ENCODE assay signal across 21 mouse cellular contexts in the genomic region with DNA sequence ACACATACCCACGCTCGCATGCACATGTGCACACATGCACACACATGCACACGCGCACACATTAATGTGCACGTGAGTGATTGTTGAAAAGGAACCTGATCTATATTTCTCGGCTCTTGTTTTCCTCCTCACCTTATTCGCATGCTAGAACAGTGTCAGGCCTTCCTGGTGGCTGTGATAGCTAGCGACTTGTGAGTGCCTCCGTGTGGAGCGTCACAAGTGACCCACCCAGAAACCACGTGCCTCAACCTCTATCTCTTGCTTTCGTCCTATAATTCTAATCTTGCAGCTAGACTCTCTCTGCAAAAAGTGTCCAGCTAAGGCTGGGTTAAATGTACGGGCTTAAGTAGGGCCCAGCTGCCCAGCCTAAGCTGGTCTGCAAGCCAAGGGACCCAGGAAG.
"Had no signal": no experiment of that assay in that cellular context is flagged by ENCODE, and none has a peak within 500 bp of the region (broad histone marks: within the 10 kb centered on the region; RNA-seq: fewer than 3 reads in every experiment).

No protein-coding gene starts in this region.

- DNase-seq: forebrain, postnatal 0 days; gastrocnemius, postnatal 14 days; heart, adult 18-20 months; heart, postnatal 10 days; kidney, adult 11 months; kidney, adult 2 months; kidney, adult 9 months; kidney, postnatal 14 days; kidney, postnatal 36 days; layer of hippocampus, postnatal 36 days; left cerebral cortex, postnatal 4 days had no signal

- H3K9ac ChIP-seq: forebrain, postnatal 0 days; heart, embryonic 12.5 days; hindbrain, embryonic 13.5 days; hindbrain, embryonic 15.5 days; kidney, embryonic 15.5 days; limb, embryonic 13.5 days; limb, embryonic 15.5 days had no signal

- ATAC-seq: forebrain, postnatal 0 days; hindbrain, postnatal 0 days; intestine, embryonic 16.5 days had no signal

- H3K27ac ChIP-seq: heart, embryonic 10.5 days; hindbrain, embryonic 13.5 days; hindbrain, embryonic 15.5 days; hindbrain, postnatal 0 days; kidney, embryonic 15.5 days; kidney, postnatal 0 days; limb, embryonic 13.5 days; limb, embryonic 15.5 days had no signal

- H3K27me3 ChIP-seq: heart, embryonic 12.5 days; hindbrain, embryonic 15.5 days; limb, embryonic 13.5 days; limb, embryonic 15.5 days had no signal

- H3K4me2 ChIP-seq: heart, embryonic 12.5 days; hindbrain, embryonic 13.5 days; hindbrain, embryonic 15.5 days; kidney, embryonic 15.5 days; limb, embryonic 13.5 days; limb, embryonic 15.5 days had no signal

- H3K4me1 ChIP-seq: kidney, embryonic 15.5 days had no signal

- H3K9me3 ChIP-seq: heart, embryonic 10.5 days; heart, embryonic 12.5 days; hindbrain, embryonic 13.5 days; hindbrain, embryonic 15.5 days; kidney, embryonic 15.5 days; limb, embryonic 13.5 days; limb, embryonic 15.5 days had no signal

- H3K4me3 ChIP-seq: heart, embryonic 10.5 days; heart, embryonic 12.5 days; hindbrain, embryonic 13.5 days; hindbrain, embryonic 15.5 days; kidney, embryonic 15.5 days; limb, embryonic 13.5 days; limb, embryonic 15.5 days had no signal

- H3K36me3 ChIP-seq: heart, embryonic 10.5 days; heart, embryonic 12.5 days; hindbrain, embryonic 13.5 days; hindbrain, embryonic 15.5 days; kidney, embryonic 15.5 days; limb, embryonic 13.5 days; limb, embryonic 15.5 days had no signal
